Mouse (Mus musculus) heart, adult 2 months (tissue): Measurements from ENCODE around the gene Rffl.

Experiments used
- CTCF ChIP-seq: fragments of 200-600 bp; IDR thresholded peaks from 2 replicates; pipeline ENCODE4 v1.8.1; 2022; ENCODE audit warnings: antibody characterized with exemption, mild to moderate bottlenecking, moderate library complexity
- EP300 ChIP-seq: fragments of 200-500 bp; IDR thresholded peaks from 2 replicates; pipeline ENCODE4 v1.6.1; 2011; ENCODE audit warnings: low read depth, low read length, control low read depth; ENCODE audit not compliant: insufficient read depth

GRCm38 (mm10) chr11:82888491-82888946, 17.5 kb upstream of the Rffl start:
- TF ChIP-seq CTCF (no peak), EP300 (no peak)
